In genomic region chr14:25452633-25453025, GRCm38 (mm10) we compare ENCODE assay signal across 11 mouse cellular contexts. TPM values are rescaled to one million over a fixed set of nuclear protein-coding genes. Genes with fewer than 3 reads are reported as not detected.
DNase-seq lines count a peak whose midpoint lies in the region; ATAC-seq and TF ChIP-seq lines count a peak whose summit lies in the region.
"Had no signal": no experiment of that assay in that cellular context is flagged by ENCODE, and none has a peak within 500 bp of the region (broad histone marks: within the 10 kb centered on the region; RNA-seq: fewer than 3 reads in every experiment).

No protein-coding gene starts in this region.

- TF ChIP-seq CTCF in intestine, postnatal 0 days (IDR thresholded peaks at IDR 0.05; ENCODE audit: low read depth): no peak
- TF ChIP-seq CTCF in liver, postnatal 0 days (IDR thresholded peaks at IDR 0.05; ENCODE audit: low read depth): no peak

- 0 out of 2 replicates have a peak overlapping the region, but pooled peaks have one; percentile 44 for H3K27ac ChIP-seq in embryonic facial prominence, embryonic 10.5 days (replicated peaks)
- peak overlapping the region; percentile 88; the same call in 1 of the 2 replicates for H3K27ac ChIP-seq in intestine, postnatal 0 days (ENCODE audit: low read depth, low read length)
- peak overlapping the region; percentile 97 for H3K27ac ChIP-seq in liver, postnatal 0 days (ENCODE audit: low read depth)
- H3K27ac ChIP-seq in midbrain, embryonic 11.5 days (ENCODE audit: low read depth, low read length): no peak overlapping the region
- H3K27ac ChIP-seq: embryonic facial prominence, embryonic 15.5 days had no signal

- H3K4me2 ChIP-seq in intestine, postnatal 0 days (replicated peaks; ENCODE audit: low read depth): no peak overlapping the region
- no peak overlapping the region for H3K4me2 ChIP-seq in liver, postnatal 0 days (ENCODE audit: low read depth, low read length)
- H3K4me2 ChIP-seq in midbrain, embryonic 11.5 days: no peak overlapping the region
- H3K4me2 ChIP-seq: embryonic facial prominence, embryonic 15.5 days; heart, embryonic 13.5 days; lung, embryonic 14.5 days had no signal

- no peak for TF ChIP-seq EP300 in liver, postnatal 0 days (IDR thresholded peaks at IDR 0.05; ENCODE audit: low read depth)

- no peaks in the 10 kb centered on the region for H3K9me3 ChIP-seq in embryonic facial prominence, embryonic 10.5 days
- H3K9me3 ChIP-seq in intestine, postnatal 0 days (ENCODE audit: control insufficient read depth): no peaks in the 10 kb centered on the region
- no peaks in the 10 kb centered on the region for H3K9me3 ChIP-seq in liver, postnatal 0 days (ENCODE audit: low read length)
- H3K9me3 ChIP-seq in midbrain, embryonic 11.5 days (ENCODE audit: control insufficient read depth, low read length): no peaks in the 10 kb centered on the region
- H3K9me3 ChIP-seq: embryonic facial prominence, embryonic 15.5 days; heart, embryonic 13.5 days had no signal

- ATAC-seq in intestine, postnatal 0 days: no peak
- ATAC-seq in liver, postnatal 0 days: no peak
- ATAC-seq in cerebellum, adult (ENCODE audit: insufficient number of reproducible peaks, low FRiP score, low TSS enrichment): no peak
- no peak for ATAC-seq in midbrain, embryonic 11.5 days (ENCODE audit: low FRiP score)

- H3K36me3 ChIP-seq in embryonic facial prominence, embryonic 10.5 days (replicated peaks): no peaks in the 10 kb centered on the region
- H3K36me3 ChIP-seq in intestine, postnatal 0 days (ENCODE audit: control insufficient read depth, insufficient read depth): no peaks in the 10 kb centered on the region
- H3K36me3 ChIP-seq in liver, postnatal 0 days (replicated peaks; ENCODE audit: insufficient read depth, low read length): no peaks in the 10 kb centered on the region
- H3K36me3 ChIP-seq in midbrain, embryonic 11.5 days (ENCODE audit: control insufficient read depth, insufficient read depth, low read length): no peaks in the 10 kb centered on the region
- H3K36me3 ChIP-seq: embryonic facial prominence, embryonic 15.5 days; heart, embryonic 13.5 days had no signal

- peaks cover 35% of the 10 kb centered on the region for H3K27me3 ChIP-seq in embryonic facial prominence, embryonic 10.5 days (replicated peaks; ENCODE audit: low read depth, poor library complexity, severe bottlenecking)
- H3K27me3 ChIP-seq in intestine, postnatal 0 days (replicated peaks; ENCODE audit: control insufficient read depth, insufficient read depth, low read length): no peaks in the 10 kb centered on the region
- no peaks in the 10 kb centered on the region for H3K27me3 ChIP-seq in liver, postnatal 0 days (ENCODE audit: insufficient read depth, low read length)
- no peaks in the 10 kb centered on the region for H3K27me3 ChIP-seq in midbrain, embryonic 11.5 days (ENCODE audit: control insufficient read depth, insufficient read depth, low read length)
- H3K27me3 ChIP-seq: embryonic facial prominence, embryonic 15.5 days; heart, embryonic 13.5 days had no signal

- peak; percentile 22 for DNase-seq in kidney, adult 18-20 months
- no peak for DNase-seq in kidney, postnatal 36 days
- no peak for DNase-seq in embryonic facial prominence, embryonic 10.5 days (ENCODE audit: low spot score)
- no peak for DNase-seq in liver, postnatal 0 days
- no peak for DNase-seq in midbrain, embryonic 11.5 days (ENCODE audit: low spot score, missing footprints)
- DNase-seq: lung, embryonic 14.5 days; thymus, postnatal 14 days had no signal

- peaks cover 50% of the 10 kb centered on the region for H3K4me1 ChIP-seq in embryonic facial prominence, embryonic 10.5 days
- peaks cover 16% of the 10 kb centered on the region; the same call in 1 of the 2 replicates for H3K4me1 ChIP-seq in intestine, postnatal 0 days (replicated peaks; ENCODE audit: control insufficient read depth, insufficient read depth, low read length)
- peaks cover 29% of the 10 kb centered on the region for H3K4me1 ChIP-seq in liver, postnatal 0 days (ENCODE audit: insufficient read depth)
- peaks cover 23% of the 10 kb centered on the region for H3K4me1 ChIP-seq in midbrain, embryonic 11.5 days (ENCODE audit: control insufficient read depth, insufficient read depth, low read length)

- WGBS in embryonic facial prominence, embryonic 10.5 days: 57% methylated on average over 2 of the region's 2 CpGs
- WGBS in intestine, postnatal 0 days: 46% methylated on average over 2 of the region's 2 CpGs
- 21% methylated on average over 2 of the region's 2 CpGs for WGBS in liver, postnatal 0 days (ENCODE audit: insufficient replicate concordance)
- WGBS in midbrain, embryonic 11.5 days: 78% methylated on average over 2 of the region's 2 CpGs

- no peak overlapping the region for H3K4me3 ChIP-seq in embryonic facial prominence, embryonic 10.5 days
- H3K4me3 ChIP-seq in intestine, postnatal 0 days (ENCODE audit: low read depth, low read length): no peak overlapping the region
- H3K4me3 ChIP-seq in liver, postnatal 0 days (ENCODE audit: low read depth, low read length): no peak overlapping the region
- H3K4me3 ChIP-seq in midbrain, embryonic 11.5 days (ENCODE audit: low read depth, low read length): no peak overlapping the region
- H3K4me3 ChIP-seq: embryonic facial prominence, embryonic 15.5 days; heart, embryonic 13.5 days had no signal

- H3K9ac ChIP-seq in intestine, postnatal 0 days (ENCODE audit: low read depth, low read length): no peak overlapping the region
- H3K9ac ChIP-seq in liver, postnatal 0 days (replicated peaks): no peak overlapping the region
- no peak overlapping the region for H3K9ac ChIP-seq in midbrain, embryonic 11.5 days (ENCODE audit: low read length)
- H3K9ac ChIP-seq: embryonic facial prominence, embryonic 15.5 days; lung, embryonic 14.5 days had no signal

RNA-seq across cellular contexts. Expression of gene Zmiz1, which starts 6.4 kb away (rescaled TPM):
- 42.8 and 45.6 TPM in 2 replicates for polyA plus RNA-seq in embryonic facial prominence, embryonic 10.5 days (2016; fragmentation: Nextera tagmentation; extraction: Ambion mirVana)
- 12.4 and 13.5 TPM in 2 replicates for polyA plus RNA-seq in intestine, postnatal 0 days (2015; fragmentation: Nextera tagmentation; extraction: Ambion mirVana)
- 3.6 and 4.3 TPM in 2 replicates for polyA plus RNA-seq in liver, postnatal 0 days (2015; fragmentation: Nextera tagmentation; extraction: Ambion mirVana)
- polyA plus RNA-seq in midbrain, embryonic 11.5 days (2014; fragmentation: Nextera tagmentation; extraction: Ambion mirVana): 47.7 and 51.5 TPM in 2 replicates
